Mouse (Mus musculus): ENCODE results near the gene Jph2.

Jph2 gene

GRCm38 (mm10) chr2:163300069-163301060 is 97.4 kb downstream of the Jph2 start:
- no peak for DNase-seq

DNA sequence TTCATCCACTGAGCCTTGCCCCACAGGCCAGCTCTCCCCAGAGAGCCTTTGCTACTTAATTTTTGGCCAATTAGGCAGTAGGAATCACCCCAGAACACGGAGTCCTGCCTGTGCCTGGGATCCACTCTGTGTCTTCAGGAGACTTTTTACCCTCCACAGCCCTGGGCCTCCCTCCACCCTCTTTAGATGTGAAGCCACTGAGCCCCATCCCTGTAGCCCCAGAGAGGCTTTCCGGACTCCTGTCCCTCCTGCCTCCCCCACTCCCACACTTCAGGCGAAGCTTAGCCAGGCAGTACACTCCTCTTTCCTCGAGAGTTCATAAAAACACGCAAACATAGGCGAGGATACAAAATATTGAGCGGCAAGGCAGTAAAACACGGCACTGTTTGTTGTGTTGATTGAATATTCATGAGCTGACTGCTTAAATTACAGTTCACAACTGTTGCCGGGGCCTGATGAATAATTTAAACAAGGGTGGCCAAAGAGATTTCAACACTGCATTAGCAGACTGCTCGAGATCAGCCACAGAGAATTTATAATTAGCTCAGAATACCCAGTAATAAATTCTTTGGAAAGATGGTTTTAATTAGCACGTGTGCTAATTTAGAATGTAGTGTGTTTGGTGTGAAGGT is 100.7 kb downstream of the Jph2 start:
- no peak for DNase-seq

- no peak for DNase-seq
Observed at GRCm38 (mm10) chr2:163288881-163289379, 108.9 kb downstream of the Jph2 start.
